Mouse (Mus musculus): ENCODE data around the gene Rps6ka5. TPM values are rescaled to one million over a fixed set of nuclear protein-coding genes. Genes with fewer than 3 reads are reported as not detected.
A peak's percentile ranks its signal among the peaks of the same experiment; 100 is the strongest.

Gene Rps6ka5
- polyA plus RNA-seq, 1 experiment from 2014 or later: 2.5 TPM

DNA sequence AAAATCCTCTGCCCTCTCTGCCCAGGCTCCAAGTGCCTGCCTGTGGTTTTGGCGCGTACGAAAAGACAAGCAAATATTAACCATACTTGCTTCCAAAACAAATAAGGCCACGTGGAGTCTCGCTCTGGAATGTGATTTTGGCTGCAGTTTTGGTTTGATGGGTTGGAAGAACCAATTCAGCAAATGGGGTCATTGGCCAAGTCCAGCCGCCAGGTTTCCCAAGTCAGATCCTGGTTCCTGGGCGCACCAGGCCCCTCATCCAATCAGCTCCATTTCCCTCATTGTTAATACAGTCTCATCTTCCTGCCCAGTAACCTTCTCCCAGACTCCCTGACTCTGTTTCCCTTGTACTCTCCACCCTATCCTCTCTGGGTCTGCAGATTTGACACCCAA lies 207.1 kb downstream of the Rps6ka5 start:
- DNase-seq (ENCODE audit: low read depth, low spot score) (no peak), ATAC-seq (peak; percentile 45)
- in situ Hi-C loops (cut with MboI; ENCODE audit: low pct_unique_long_range_greater_than_20kb): no loop called here
- no peaks in the 10 kb centered on the region for H3K27me3 ChIP-seq
- CTCF ChIA-PET: no interaction called here
- TF ChIP-seq CTCF (IDR thresholded peaks at IDR 0.05): no peak
- POLR2A ChIA-PET: interaction anchor here (0.6 kb wide), 1 partner anchor 187 kb away, joined by 3 read pairs; no protein-coding TSS in a partner anchor

DNA sequence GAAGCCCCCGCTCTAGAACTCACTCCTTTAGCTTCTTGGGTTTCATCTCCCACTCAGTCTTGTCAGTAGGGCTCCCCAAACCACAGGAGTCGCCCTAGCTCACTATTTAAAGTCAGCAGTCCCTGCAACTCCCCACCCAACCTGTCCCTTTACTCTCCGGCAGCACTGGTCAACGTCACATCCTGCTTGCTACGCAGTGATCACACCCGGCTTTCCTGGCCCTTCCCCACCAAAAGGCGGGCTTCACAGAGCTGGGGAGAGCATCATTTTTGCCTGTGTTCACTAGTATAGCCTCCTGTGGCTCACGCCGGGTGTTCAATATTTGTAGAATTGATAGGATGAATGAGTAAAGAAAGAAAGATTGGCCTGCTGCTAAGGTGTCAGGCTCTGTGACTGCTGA lies 209.4 kb downstream of the Rps6ka5 start:
- no peaks in the 10 kb centered on the region for H3K27me3 ChIP-seq
- ChIA-PET CTCF (interaction anchor here (1.6 to 2.1 kb wide), 3 partner anchors 9 to 12 kb away, joined by 3 to 6 read pairs (median 3); no protein-coding TSS in a partner anchor), POLR2A (no interaction called here)
- in situ Hi-C loops (cut with MboI; ENCODE audit: low pct_unique_long_range_greater_than_20kb): no loop called here
- DNase-seq (ENCODE audit: low read depth, low spot score) (no peak), ATAC-seq (no peak)
- no peak for TF ChIP-seq CTCF (IDR thresholded peaks at IDR 0.05)

GRCm38 (mm10) chr12:100516161-100516838 lies 210.5 kb downstream of the Rps6ka5 start:
- ATAC-seq: no peak
- no peak for TF ChIP-seq CTCF (IDR thresholded peaks at IDR 0.05)
- in situ Hi-C loops (cut with MboI; ENCODE audit: low pct_unique_long_range_greater_than_20kb): no loop called here
- no peak for DNase-seq (ENCODE audit: low read depth, low spot score)
- CTCF ChIA-PET: interaction anchor here (1.1 to 2.1 kb wide), 3 partner anchors 10 to 12 kb away, joined by 3 to 6 read pairs (median 3); no protein-coding TSS in a partner anchor
- H3K27me3 ChIP-seq: no peaks in the 10 kb centered on the region
- POLR2A ChIA-PET: interaction anchor here (0.6 kb wide), 1 partner anchor 344 kb away, joined by 3 read pairs; no protein-coding TSS in a partner anchor

DNA sequence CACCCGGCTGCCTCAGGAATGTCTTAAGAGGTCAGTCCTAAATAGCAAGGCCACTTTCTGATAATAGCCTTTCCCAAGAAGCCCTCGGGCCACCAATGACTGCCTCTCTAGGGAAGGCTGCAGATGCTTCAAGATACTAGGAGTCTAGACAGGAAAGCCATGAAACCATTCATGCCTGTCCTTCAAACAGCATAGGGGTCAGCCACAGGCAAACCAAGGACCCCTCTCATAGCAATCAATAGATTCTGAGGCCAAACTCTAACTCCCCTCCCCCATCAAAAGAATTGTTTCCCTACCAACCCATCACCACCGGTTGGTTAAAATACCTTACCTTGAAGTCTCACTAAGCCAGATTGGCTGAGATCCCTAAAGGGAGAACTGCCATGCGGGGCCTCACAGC lies 211.3 kb downstream of the Rps6ka5 start:
- no peak for TF ChIP-seq CTCF (IDR thresholded peaks at IDR 0.05)
- no peaks in the 10 kb centered on the region for H3K27me3 ChIP-seq
- DNase-seq (ENCODE audit: low read depth, low spot score) (no peak), ATAC-seq (no peak)
- ChIA-PET POLR2A (interaction anchor here (0.6 kb wide), 1 partner anchor 406 kb away, joined by 3 read pairs; no protein-coding TSS in a partner anchor), CTCF (interaction anchor here (1.1 kb wide), 1 partner anchor 11 kb away, joined by 3 read pairs; no protein-coding TSS in a partner anchor)
- in situ Hi-C loops (cut with MboI; ENCODE audit: low pct_unique_long_range_greater_than_20kb): no loop called here

DNA sequence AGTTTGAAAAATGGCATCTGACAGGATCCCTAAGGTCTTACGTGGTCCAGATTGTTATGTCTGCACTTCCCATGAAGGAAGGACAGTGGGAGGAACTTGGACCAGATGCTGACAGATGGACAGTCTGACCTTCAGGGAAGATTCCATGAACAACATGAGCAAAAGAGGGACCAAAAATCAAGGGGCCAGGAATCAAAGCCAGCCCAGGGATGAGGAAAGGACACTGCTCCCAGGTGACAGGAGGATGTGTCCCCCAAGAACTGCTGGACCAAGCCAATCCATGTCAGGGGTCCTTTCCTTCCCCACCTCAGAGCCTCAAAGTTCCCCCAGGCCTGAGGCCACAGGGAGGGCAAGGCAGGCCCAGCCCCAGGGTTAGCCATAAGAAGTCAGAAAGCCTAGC lies 212.2 kb downstream of the Rps6ka5 start:
- H3K27me3 ChIP-seq: no peaks in the 10 kb centered on the region
- ChIA-PET POLR2A (no interaction called here), CTCF (no interaction called here)
- TF ChIP-seq CTCF (IDR thresholded peaks at IDR 0.05): no peak
- in situ Hi-C loops (cut with MboI; ENCODE audit: low pct_unique_long_range_greater_than_20kb): no loop called here
- DNase-seq (ENCODE audit: low read depth, low spot score): no peak
- no peak for ATAC-seq

DNA sequence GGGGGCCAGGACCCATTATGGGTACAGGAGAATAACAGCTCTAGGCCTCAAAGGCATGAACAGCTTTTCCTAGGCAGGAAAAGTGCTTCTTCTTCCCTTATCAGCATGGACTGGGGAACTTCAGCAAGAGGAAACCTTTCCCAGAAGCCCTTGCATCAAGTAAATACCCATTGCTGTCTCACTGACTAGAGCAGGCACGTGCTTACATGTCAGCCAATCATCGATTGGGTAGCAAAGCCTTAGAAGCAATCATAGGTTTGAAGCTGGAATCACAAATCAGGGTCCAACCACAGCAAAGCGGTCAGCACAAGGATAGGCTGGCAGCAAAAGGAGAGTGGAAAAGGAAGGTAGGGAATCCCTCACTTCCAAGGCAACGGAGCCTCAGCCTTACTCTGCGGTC lies 213.7 kb downstream of the Rps6ka5 start:
- ChIA-PET CTCF (no interaction called here), POLR2A (interaction anchor here (0.7 kb wide), 1 partner anchor 43 kb away, joined by 3 read pairs; no protein-coding TSS in a partner anchor)
- in situ Hi-C loops (cut with MboI; ENCODE audit: low pct_unique_long_range_greater_than_20kb): no loop called here
- no peak for TF ChIP-seq CTCF (IDR thresholded peaks at IDR 0.05)
- DNase-seq (ENCODE audit: low read depth, low spot score): no peak
- H3K27me3 ChIP-seq: no peaks in the 10 kb centered on the region
- no peak for ATAC-seq

DNA sequence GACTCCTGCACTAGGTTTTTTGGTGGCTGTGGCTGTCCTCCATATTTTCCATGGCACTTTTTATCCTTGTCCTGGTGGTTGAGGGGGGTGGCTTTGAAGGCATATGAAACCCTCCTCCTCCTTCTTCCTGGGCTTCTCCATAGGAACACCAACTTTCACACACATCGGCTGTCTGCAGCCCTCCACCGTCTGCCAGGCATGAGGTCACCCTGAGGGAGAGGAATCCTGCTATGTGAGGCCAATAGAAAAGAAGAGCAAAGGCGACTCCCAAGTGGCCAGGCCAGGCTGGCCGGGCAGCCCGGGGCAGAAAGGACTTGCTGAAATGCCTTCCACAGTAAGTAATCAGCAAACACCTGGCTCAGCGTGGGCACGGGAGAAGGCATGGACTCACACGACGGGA lies 214.1 kb downstream of the Rps6ka5 start:
- DNase-seq (ENCODE audit: low read depth, low spot score) (no peak), ATAC-seq (no peak)
- TF ChIP-seq CTCF (IDR thresholded peaks at IDR 0.05): no peak
- ChIA-PET POLR2A (no interaction called here), CTCF (no interaction called here)
- no peaks in the 10 kb centered on the region for H3K27me3 ChIP-seq
- in situ Hi-C loops (cut with MboI; ENCODE audit: low pct_unique_long_range_greater_than_20kb): no loop called here

- ChIA-PET CTCF (no interaction called here), POLR2A (no interaction called here)
- no peaks in the 10 kb centered on the region for H3K27me3 ChIP-seq
- TF ChIP-seq CTCF (IDR thresholded peaks at IDR 0.05): no peak
- no peak for ATAC-seq
- in situ Hi-C loops (cut with MboI; ENCODE audit: low pct_unique_long_range_greater_than_20kb): no loop called here
- DNase-seq (ENCODE audit: low read depth, low spot score): no peak
These were observed 217.0 kb downstream of the Rps6ka5 start for GRCm38 (mm10) chr12:100509615-100510282.

DNA sequence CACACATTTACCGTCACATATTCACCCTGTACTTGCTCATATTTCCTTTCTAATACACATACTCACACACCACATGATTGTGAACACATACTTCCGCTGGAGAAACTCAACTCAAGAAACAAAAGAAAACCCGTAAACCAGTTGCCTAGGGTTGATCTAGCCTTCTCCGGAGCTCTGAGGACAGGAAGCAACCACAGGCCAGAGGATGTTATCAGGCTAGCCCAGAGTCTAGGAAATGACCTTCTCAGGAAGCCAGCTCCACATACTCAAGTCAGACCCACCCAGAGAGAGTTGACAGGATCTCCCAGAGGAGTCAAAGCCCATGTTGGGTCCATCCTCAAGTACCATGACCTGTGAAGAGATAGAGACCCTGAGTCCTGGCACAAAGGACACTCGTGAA lies 218.1 kb downstream of the Rps6ka5 start:
- in situ Hi-C loops (cut with MboI; ENCODE audit: low pct_unique_long_range_greater_than_20kb): no loop called here
- no peaks in the 10 kb centered on the region for H3K27me3 ChIP-seq
- no peak for ATAC-seq
- TF ChIP-seq CTCF (IDR thresholded peaks at IDR 0.05): no peak
- DNase-seq (ENCODE audit: low read depth, low spot score): no peak
- ChIA-PET CTCF (no interaction called here), POLR2A (no interaction called here)

GRCm38 (mm10) chr12:100505484-100505883 lies 221.3 kb downstream of the Rps6ka5 start:
- DNase-seq (ENCODE audit: low read depth, low spot score) (no peak), ATAC-seq (no peak)
- in situ Hi-C loops (cut with MboI; ENCODE audit: low pct_unique_long_range_greater_than_20kb): no loop called here
- no peak for TF ChIP-seq CTCF (IDR thresholded peaks at IDR 0.05)
- no peaks in the 10 kb centered on the region for H3K27me3 ChIP-seq
- ChIA-PET POLR2A (no interaction called here), CTCF (interaction anchor here (1.6 to 2.5 kb wide), 2 partner anchors 12 to 23 kb away, joined by 6 to 8 read pairs; no protein-coding TSS in a partner anchor)

GRCm38 (mm10) chr12:100504585-100504984 lies 222.2 kb downstream of the Rps6ka5 start:
- ATAC-seq (peak; percentile 44), DNase-seq (ENCODE audit: low read depth, low spot score) (no peak)
- ChIA-PET POLR2A (no interaction called here), CTCF (interaction anchor here (0.6 to 2.5 kb wide), 5 partner anchors 11 to 286 kb away, joined by 3 to 8 read pairs (median 3); no protein-coding TSS in a partner anchor)
- in situ Hi-C loops (cut with MboI; ENCODE audit: low pct_unique_long_range_greater_than_20kb): no loop called here
- no peak for TF ChIP-seq CTCF (IDR thresholded peaks at IDR 0.05)
- H3K27me3 ChIP-seq: no peaks in the 10 kb centered on the region
